Mouse (Mus musculus) spleen, embryonic (tissue): ENCODE results near the gene Tubb4b.

Experiments
- CTCF ChIA-PET: fragments of 350-600 bp; sonication (Branson Sonifier 250); formaldehyde crosslinking; loops from one replicate; lab custom pipeline; 2022; lab: Charles Lee

Tubb4b gene

DNA sequence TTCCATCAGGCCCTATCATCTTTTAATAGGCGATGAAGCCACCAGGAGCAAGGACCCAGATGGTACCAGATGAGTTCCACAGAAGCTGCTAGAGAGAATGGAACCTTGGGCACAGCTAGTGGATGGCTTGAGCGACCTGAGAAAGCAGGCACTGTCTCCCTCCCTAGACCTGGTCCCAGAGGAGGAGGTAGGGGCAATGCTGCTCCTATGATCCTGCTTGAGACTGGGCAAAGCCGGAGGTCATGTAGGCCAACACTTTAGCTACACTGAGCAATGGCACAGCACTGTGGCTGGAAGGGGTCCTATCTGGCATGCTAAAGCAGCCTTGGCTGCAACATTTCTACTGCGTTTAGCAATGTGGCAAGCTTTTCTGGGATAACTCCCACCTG, 48.8 kb downstream of the Tubb4b start:
- CTCF ChIA-PET: no interaction called here

DNA sequence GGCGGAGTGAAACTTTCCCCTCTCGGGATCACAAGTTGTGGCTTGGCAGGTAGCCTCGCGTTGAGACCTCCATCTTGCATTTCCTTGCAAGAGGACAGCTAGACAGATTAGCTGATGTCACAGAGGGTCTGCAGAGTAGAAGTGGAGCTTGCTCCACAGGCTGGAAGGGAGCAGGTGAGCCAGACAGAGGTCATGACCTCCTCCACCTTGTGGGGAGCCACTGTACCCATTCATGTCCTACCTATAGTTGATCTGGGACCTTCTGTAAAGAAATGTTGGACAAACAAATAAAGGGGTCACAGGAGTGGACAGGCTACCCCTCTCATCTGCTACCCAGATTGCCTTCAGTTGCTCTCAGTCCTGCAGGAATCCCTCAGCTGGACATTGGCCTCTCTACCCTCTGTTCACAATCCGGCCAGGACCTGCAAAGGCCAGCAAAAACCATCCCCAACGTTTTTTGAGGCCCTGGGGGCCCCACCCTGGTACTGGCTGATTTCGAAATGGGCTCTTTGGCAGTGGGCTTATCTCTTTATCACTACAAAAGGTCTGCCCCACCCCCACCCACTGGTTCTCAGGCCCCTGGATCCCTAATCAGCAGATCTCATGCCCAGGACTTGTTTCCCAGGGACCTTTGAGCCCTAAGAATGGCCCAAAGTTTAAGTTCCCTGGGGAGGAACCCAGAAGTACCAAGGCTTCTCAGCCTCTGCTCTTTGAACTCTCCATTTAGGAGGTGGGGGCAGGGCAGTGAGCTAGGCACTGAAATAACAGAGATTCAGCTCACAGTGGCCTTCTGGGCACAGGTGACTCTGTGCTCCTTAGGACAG, 49.4 kb downstream of the Tubb4b start:
- CTCF ChIA-PET: interaction anchor here (0.7 kb wide), 1 partner anchor 63 kb away, joined by 3 read pairs; no protein-coding TSS in a partner anchor

DNA sequence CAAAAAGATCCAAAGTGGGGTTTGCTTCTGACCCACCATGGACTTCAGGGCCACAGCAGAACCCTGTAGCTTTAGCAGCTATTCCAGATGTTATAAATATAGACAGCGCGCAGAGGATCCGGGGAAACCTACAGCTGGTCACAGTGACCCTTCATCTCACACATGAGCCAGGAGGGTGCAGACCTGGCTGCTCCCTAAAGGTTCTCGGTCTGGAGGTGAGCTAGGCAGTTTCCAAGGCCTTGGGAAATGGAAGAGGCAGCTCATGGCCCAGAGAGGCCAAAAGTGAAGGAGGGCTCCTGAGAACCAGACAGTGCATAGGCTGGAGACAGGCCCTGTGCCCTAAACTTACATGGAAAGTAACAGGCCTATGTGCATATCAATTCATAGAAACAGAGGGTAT, 50.7 kb downstream of the Tubb4b start:
- CTCF ChIA-PET: interaction anchor here (0.6 kb wide), 1 partner anchor 125 kb away, joined by 3 read pairs; no protein-coding TSS in a partner anchor

DNA sequence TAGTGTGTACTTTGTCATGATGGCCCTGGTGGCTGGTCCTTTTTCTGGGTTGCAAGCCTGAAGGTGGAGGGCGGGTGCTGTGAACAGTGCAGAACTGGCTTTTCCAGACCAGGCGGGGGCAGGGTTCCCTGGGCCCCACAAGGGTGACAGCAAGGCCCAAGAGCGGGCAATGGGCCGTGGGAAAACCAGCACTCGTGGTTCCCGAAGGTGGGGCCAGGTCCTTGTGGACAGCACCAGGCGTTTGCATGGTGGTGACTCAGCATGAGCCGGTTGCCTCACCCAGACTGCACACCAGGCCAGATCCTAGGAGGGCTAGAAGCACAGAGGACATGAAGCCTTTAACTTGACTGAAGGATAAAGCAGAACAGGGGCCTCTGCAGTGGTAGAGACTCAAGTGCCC, 51.9 kb downstream of the Tubb4b start:
- CTCF ChIA-PET: no interaction called here
